Mouse (Mus musculus): ENCODE measurements around the gene Vkorc1l1.

The Vkorc1l1 gene

DNA sequence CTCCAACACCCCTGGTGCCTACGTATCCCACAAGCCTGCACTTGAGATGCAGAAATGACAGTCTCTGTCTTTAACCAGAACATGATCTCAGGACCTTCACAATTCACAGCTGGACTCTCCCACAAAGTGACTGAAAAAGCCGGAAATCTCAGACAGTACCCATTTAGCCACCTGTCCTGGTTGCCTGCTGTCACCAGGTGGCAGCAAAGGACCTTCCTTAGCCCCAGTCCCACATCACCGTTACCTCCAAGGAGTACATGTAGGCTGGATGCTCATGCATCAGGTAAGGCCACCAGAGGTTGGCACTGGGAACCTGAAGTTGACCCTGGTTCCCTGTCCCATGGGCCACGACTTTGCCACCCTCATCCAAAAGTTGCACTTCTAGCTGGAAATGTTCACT, 57.3 kb downstream of the Vkorc1l1 start:
- no peak for DNase-seq (ENCODE audit: extremely low read depth, insufficient read length, low spot score)

DNA sequence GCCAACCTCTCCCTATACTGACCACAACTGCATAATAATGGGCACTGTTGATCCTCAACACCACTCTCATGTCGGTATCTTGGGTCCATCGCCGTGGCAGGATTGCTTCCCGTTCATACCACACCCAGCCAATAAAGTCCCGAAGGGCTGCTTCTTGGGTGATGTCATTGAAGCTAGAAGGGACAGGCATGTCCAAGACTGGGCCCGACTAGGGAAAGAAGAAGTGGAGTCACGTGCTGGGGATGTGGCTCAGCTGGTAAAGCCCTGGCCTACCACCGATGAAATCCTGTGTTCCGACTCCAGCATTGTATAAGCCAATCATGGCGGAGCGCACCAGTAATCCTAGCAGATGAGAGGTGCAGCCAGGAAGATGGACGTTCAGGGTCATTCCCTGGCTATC, 59.0 kb downstream of the Vkorc1l1 start:
- no peak for DNase-seq (ENCODE audit: extremely low read depth, insufficient read length, low spot score)

DNA sequence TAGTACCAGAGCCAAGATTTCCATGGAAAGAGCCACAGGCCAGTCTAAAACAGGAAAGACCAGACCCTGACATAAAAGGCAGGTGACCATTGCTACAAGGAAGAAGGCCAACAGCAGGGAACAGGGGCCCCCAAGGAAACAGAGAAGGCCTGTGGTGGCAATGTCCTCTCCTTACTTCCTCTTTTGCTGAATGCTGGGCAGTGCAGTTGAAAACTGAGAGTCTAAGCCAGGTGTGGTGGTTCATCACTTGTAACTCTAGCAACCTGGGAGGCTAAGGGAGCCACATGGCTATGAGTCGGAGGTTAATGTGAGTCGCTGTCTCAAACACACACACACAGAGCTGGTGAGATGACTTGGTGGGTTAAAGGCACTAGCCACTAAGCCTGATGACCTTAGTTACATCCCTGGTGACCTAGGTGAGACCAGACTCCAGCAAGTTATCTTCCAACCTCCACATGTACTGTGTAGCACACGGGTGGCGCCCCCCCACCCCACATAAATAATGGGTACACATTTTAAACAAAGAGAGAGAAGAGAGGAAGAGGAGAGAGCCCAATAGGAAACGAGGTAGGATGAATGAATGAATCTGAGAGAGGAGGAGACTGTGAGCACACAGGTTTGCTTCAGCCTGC, 59.7 kb downstream of the Vkorc1l1 start:
- DNase-seq (ENCODE audit: extremely low read depth, insufficient read length, low spot score) = no peak

DNA sequence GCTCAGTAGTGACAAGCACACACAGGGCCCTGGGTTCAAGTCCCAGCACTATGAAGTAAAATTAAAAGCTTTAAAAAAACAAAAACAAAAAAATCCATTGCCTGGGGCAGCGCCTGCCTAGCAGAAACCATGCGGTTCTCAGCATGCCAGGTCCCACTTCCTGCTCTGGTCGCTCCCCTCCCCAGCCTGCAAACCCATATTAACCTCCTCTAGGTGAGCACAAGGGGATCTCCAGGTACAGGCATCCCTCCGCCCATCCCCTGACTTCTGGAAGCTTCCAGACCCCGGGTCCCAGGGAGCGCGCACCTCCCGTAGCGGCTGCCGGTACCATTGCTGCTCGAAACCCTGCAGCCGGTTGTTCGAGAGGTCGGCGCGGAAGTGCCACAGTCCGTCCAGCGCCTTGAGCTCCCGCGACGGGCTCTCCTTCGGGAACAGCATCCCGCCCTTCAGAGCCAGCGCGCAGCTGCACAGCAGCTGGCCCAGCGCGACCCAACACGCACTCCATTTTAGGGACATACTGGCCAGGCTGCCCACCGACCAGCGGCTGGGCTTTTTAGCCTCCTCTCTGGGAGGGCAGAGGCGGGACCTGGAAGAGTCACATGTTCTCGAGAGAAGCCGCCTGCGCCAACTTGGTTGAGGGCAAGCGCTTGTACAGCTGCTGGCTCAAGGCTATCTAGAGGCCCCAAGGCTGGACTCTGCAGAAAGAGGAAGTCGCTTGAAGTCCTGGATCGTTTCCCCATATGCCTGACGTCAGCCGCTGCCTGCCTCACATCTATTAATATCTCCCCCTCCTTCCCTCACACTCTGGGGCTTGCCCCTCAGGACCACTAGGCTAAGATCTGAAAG, 60.8 kb downstream of the Vkorc1l1 start, which contains the start of gene Gusb:
Gusb (minus strand) TSS at position 749 of the 846 bp plus-strand sequence.
- DNase-seq (ENCODE audit: extremely low read depth, insufficient read length, low spot score) = peak; percentile 90

DNA sequence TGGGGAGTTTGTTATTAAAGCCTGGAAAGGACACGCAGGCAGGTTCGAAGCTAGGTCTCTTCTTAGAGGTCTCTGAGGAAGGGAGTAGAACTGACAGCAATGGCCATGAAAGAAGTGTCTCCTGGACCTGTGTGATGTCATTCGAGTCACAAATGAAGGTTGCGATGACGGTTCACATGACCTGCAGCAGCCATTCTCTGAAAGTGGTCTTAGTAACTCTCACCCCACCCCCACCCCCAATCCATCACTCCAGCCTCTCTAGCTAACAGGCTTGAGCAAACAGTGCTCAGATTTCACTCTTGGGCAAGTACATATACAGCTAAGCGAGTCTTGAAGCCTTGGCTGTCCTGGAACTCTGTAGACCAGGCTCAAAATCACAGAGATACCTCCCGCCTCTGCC, 61.5 kb downstream of the Vkorc1l1 start:
- no peak for DNase-seq (ENCODE audit: extremely low read depth, insufficient read length, low spot score)

DNA sequence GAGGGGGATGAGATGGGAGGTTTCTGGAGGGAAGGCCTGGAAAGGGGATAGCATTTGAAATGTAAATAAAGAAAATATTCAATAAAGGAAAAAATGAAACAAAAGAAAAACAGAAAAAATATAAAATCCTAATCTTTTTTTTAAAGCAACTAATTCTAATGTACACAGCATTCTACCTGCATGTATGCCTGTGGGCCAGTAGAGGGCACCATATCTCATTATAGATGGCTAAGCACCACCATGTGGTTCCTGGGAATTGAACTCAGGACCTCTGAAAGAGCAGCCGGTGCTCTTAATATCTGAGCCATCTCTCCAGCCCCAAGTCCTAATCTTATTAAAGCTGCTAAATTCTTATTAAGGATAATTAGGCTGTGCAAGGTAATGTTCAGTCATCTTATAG, 65.6 kb downstream of the Vkorc1l1 start:
- no peak for DNase-seq (ENCODE audit: extremely low read depth, insufficient read length, low spot score)

DNA sequence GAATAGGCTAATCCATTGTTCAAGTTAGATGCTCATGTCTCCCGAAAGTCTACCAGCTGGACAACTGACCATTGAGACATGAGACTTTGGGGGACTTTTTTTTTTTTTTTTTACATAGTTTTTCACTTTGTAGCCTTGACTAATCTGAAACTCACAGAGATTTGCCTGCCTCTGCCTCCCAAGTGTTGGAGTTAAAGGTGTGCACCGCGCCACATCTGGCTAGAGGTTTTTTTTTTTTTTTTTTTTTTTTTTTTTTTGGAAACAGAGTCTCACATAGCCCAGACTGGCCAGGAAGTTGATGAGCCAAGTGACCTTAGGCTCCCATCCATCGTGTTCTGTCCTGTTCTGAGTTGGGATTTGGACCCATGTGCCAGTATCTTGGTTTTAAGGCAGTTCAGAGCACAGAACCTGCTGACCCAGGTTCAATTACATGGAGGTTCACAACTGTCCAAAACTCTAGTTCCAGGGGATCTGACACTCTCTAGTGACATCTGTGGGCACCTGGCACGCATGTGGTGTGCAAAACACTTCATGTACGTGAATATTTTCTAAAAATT, 66.3 kb downstream of the Vkorc1l1 start:
- DNase-seq (ENCODE audit: extremely low read depth, insufficient read length, low spot score) = no peak

DNA sequence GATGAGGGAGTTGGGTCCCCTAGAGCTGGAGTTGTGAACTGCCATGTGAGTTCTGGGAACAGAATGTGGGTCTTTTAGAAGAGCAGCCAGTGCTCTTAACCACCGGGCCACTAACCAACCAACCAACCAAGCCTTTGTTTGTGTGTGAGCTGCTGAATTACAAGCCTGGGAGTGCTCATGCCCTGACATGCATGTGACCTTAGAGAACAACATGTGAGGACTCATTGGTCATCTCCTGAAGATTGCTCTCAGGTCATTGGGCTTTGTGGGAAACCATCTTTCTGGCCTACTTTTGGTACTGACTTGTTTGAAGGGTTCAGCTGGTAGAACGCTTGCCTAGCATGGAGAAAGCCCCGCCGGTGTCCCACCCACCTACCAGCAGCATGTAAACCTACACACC, 68.0 kb downstream of the Vkorc1l1 start:
- no peak for DNase-seq (ENCODE audit: extremely low read depth, insufficient read length, low spot score)

DNA sequence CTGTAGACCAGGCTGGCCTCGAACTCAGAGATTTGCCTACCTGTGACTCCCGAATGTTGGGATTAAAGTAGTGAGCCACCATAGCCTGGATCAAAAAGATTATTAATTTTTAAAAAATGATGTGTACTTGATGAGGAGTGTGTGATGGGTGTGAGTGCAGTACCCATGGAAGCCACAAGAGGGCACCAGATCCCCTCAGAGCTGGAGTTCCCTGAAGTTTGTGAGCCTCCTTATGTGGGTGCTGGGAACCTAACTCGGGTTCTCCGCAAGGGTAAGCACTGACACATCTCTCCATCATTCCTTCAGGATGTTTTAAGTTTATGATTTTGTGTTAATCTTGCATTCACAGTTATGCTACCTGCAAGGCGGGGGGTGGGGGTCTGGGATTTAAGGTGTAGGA, 69.2 kb downstream of the Vkorc1l1 start:
- DNase-seq (ENCODE audit: extremely low read depth, insufficient read length, low spot score) = no peak

DNA sequence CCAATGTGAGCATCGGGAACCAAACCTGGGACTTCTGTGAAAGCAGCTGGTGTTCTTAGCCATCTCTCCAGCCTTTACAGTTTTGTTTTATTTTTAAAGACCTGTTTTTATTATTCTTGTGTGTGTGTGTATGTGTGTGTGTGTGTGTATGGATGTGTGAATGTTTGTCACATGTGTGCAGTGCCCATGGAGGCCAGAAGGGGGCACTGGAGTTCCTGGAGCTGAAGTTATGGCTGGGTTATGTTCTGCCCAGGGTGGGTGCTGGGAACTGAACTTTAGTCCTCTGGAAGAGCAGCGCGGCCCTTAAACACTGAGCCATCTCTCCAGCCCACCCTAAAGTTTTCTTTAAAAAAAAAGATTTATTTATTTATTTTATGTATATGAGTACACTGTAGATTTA, 73.3 kb downstream of the Vkorc1l1 start:
- no peak for DNase-seq (ENCODE audit: extremely low read depth, insufficient read length, low spot score)

DNA sequence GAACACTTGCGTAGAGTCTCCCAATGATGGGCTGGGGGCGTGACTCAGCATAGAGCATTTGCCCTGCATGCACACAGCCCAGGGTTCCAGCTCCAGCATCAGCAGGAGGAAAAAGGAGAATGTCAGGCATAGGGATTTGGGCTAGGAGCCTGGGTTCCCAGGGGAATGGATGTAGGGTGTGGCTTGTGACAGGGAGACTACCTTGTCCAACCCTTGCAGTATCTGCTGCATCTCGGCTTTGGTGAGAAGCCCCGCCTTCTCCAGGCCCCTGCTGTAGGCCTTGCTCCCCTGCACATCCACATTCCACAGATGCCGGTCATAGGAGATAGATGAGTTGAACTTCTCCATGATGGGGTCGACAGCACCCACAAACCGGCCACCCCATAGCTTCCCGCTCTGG, 77.7 kb downstream of the Vkorc1l1 start:
- DNase-seq (ENCODE audit: extremely low read depth, insufficient read length, low spot score) = no peak

DNA sequence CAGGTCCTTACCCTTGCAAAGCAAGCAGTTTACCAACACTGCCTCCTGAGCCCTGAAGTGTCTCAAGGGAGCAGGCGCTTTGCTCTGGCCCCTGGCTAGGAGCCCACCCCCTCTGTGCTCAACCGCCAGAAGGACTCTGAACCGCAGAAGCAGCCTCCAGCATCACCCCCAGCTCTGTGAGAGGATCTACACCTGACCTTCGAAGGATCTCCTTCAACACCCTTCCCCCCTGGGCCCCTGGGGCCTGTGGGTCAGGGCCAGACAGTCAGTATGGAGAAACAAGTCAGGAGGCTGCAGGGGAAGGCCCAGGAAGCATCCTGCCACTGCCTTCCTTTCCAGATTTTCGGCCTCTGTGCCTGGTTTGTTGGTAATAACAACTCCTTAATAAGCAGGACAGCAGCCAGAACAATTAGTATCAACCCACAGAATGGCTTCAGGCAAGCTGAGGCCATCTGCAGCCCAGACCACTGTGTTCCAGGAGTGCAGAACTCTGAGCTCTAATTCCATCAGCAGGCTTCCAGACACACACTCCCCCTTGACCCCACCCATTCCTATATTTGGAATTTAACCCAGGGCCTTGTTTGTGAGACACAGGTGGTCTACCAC, 79.7 kb downstream of the Vkorc1l1 start:
- DNase-seq (ENCODE audit: extremely low read depth, insufficient read length, low spot score) = no peak

DNA sequence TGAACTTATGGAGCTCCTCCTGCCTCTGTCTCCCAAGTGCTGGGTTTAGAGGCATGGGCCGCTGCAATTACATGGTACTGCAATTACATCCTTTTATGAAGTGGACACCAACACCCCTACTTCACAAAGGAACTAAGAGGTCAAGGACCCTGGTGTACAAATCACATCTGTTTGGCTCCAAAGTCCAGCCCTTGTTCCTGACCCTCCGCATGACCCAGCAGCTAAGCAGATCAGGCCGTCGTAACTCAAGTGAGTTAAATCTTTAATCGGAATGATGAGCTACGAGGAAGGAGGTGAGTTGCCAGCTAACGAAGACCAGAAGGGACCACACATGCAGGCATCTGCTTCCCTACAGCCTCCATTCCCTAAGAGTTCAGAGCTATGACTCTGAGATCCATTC, 80.6 kb downstream of the Vkorc1l1 start:
- DNase-seq (ENCODE audit: extremely low read depth, insufficient read length, low spot score) = no peak

DNA sequence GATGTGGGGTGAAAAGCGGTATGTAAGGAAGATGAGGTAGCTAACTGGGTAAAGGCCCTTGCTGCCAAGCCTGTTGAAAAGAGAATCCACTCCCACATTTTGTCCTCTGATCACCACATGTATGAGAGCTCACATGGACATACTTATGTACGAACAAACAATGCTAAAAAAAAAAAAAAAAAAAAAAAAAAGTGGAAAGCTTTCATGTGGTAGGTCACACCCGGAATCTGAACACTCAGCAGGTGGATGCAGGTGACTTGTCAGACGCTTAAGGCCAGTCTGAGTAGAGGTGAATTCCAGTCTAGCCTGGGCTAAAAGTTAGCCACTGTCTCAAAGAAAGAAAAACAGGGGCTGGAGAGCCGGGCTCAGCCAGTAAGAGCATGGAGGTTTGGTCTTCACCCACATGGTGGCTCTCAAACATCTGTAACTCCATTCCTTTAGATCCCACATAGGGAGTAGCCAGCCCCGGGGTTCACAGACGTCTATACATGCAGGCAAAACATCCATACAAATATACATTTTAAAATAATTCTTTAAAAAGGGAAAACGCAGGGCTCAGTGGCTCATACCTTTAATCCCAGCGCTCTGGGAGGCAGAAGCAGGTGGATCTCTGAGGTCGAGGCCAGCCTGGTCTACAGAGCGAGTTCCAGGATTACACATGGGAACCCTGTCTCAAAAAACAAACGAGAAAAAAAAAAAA, 81.4 kb downstream of the Vkorc1l1 start:
- no peak for DNase-seq (ENCODE audit: extremely low read depth, insufficient read length, low spot score)

DNA sequence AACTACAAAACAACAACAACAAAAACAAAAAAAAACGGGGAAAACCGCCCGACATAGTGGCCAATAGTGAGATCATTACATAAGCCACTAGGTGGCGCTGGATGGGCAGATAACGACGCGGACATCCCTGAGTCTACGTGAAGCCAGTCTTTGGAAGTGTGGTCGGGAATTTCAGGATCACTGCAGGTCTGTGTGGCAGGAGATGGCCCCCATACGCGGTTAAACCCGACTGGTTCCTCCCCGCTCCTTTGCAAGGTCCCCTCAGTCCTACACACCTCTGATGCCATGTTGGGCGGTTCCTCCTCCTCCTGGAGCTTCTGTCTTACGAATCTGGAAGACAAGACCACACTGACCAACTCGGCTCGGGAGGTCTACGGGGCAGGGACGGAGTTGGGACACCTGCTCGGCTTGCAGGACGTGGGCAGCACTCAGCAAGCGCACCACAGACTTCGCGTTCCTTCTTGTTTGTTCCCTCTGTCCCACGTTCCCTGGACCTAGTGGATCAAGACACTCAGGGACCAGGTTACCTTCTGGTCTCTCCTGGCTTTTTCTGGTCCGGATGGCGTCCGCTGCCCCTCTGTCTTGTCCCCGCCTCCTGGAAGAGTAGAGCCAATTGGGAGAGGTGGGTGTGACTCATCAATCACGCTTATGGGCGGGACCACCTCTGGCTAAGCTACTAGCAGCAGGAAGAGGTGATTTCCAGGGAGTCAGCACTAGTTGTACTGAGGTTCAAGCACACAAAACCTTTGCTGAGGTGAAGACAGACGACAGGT, 82.2 kb downstream of the Vkorc1l1 start:
- peak; percentile 94 for DNase-seq (ENCODE audit: extremely low read depth, insufficient read length, low spot score)

DNA sequence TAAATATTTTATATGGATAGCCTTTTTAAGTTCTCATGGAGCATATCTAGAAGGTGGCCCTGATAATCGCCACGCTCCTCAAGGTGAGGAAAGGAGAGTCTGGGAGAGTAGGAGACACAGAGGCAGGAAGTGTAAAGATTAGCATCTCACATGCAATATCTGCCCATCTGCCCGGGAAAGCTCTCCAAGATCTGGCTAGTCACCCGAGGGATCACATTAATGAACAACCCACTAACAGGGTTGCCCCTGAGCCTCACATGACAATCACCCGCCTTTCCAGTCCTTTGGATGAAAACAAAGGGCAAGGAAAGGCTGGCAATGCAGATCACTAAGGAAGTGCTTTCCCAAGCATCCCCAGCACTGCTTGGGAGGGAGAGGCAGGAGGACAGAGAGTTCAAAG, 85.4 kb downstream of the Vkorc1l1 start:
- DNase-seq (ENCODE audit: extremely low read depth, insufficient read length, low spot score) = no peak

DNA sequence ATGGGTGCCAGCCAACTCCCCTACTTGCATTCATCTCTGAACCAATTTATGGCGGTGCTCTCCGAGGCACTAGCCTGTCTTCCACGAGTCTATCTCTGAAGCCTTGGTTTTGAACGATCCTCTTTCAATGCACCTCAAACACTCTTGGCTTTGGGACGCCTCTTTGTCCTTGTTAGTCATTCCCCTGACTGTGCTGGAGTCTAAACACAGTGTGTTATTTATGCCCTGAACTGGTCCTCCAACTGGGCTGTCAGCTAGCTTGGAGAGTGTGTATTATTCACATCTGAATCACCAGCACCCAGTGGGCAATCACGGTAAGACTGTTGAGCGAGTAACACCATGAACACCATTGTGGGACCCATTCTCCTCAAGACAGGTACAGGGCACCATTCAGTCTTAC, 85.9 kb downstream of the Vkorc1l1 start:
- DNase-seq (ENCODE audit: extremely low read depth, insufficient read length, low spot score) = no peak

DNA sequence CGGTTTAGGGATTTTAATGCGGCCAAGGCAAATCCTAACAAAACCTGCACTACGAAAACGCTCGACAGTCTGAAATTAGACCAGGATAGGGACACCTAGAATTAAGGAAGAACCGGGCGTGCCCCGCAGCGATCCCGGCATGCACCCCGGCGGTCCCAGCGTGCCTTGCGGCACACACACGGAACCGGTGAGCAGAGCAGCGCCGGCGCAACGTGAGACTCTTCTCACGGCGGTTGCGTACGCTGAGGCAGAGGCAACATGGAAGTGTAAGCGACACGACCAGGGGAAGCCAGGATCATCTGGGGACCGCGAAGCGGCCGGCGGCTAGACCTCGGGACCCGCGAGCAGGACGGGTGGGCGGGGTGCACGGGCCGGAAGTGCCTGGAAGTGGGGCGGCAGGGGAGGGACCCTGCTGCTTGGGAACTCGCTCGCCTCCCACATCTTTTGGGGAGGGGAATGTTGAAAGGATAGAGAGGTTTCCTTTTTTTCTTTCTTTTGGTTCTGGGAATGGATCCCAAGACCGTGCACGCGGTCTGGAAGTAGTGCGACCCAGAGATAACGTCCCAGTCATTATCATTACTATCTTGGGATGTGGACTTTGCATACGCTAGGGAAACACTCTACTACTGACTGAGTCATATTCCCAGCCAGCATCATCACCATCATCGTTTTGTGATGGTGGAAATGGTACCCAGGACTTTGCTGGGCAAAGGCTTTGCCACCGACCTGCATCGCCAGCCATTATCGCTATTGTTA, 87.5 kb downstream of the Vkorc1l1 start, which contains the start of the genes Asl and Crcp:
Asl (minus strand) TSS at position 106 of the 756 bp plus-strand sequence.
Crcp (plus strand) TSS at position 149 of the 756 bp plus-strand sequence.
- peak; percentile 89 for DNase-seq (ENCODE audit: extremely low read depth, insufficient read length, low spot score)
